Mouse (Mus musculus) naive thymus-derived CD4-positive, alpha-beta T cell, adult 2 months (primary cell): ENCODE results near the gene Mapkapk3.

Source experiments
- DNase-seq: peaks from one replicate; pipeline ENCODE4 v3.0.0-alpha.2; 2011; ENCODE audit warnings: low read depth

Mapkapk3 gene

DNA sequence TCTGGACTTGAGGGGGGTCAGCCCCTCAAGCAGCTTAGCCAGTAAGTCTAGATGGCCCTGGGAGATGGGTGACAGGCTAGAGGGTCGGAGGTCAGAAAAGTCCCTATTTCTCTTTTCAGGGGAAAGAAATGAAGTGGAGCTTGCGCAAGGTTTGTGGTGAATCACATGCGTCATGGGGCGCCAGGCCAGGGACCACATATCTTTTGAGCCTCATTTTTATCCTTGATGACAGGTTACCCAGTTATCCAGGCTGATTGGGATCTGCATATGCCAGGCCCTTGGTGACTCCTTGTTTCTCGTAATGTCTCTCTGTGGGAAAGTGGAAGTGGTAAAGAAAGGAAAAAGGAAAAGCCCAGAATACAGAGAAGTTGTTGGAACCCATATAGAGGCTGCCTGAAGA lies 25.8 kb downstream of the Mapkapk3 start:
- no peak for DNase-seq

- DNase-seq: no peak
These were observed 27.3 kb downstream of the Mapkapk3 start for GRCm38 (mm10) chr9:107262375-107262774.

GRCm38 (mm10) chr9:107261792-107262191 lies 27.9 kb downstream of the Mapkapk3 start:
- no peak for DNase-seq

DNA sequence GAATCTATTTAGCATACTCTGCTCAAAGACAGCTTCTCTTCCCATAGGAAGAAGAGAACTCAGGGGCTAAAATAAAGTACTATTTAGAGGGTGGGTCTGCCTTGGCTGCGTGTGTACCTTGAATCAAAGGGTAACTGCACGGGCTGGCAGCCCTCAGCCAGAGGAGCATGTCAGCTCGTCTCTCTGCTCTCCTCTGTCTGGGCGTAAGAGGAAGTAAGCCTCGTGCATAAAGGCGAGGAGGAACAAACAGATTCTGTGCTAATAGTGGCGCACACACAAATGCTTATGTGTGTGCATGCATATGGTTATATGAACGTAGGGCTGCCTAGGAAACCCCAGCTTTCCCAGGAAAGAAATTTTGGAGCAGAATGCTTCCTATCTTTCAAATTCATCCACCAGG lies 28.8 kb downstream of the Mapkapk3 start:
- no peak for DNase-seq

DNA sequence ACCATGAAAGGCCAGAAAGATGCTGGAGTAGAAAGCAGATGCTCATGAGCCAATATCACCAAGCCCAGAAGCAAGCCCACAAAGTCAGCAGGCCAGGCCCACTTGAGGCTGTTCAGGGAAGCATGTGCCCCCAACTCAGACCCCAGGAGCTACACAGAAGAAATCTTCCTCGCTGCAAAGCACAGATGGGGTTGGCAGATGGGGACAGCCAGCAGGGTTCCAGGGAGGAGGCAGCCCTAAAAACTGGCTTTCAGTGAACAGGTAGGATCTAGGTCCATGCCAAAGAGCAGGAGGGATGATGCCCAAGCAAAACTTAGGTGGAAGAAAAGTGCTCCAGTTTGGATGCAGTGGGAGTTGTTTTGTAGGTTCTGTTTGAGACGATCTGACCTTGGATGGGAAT lies 29.2 kb downstream of the Mapkapk3 start:
- DNase-seq: no peak

DNA sequence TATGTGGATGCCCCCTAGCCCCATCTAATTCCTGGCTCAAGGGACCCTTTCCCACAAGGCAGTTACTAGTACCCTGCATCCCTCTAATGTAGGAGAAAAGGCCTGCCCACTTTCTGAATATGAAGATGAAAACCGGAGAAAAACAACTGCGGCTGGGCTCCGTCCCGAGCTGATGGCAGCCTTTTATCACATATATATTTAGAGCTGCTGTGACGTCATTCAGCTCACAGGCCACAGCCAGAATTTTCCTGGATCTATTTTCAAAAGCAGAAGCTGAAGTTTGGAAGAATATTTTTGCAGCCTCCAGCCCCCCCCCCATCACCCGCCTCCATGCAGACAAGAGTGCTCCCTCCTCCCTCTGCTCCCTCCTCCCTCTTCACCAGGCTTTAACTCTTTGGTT lies 30.1 kb downstream of the Mapkapk3 start:
- no peak for DNase-seq

DNA sequence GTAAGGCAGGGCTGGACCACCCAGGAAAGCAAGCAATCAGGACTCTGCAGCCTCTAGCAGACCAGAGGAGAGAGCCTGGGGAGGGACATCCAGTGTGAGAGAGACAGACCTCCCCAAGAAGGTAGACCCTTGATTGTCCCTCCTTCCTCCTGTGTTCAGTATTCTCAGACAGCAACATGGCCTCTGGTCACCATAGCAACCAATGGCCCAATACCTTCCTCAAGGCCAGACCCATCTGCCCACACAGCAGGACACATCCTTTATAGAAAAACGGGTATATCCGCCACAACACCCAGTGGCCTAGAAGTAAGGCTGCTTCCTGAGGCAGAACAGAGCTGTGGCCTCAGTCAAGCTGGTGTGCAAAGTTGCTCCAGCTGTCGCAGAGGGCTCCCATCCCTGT lies 34.1 kb downstream of the Mapkapk3 start:
- DNase-seq: no peak

DNA sequence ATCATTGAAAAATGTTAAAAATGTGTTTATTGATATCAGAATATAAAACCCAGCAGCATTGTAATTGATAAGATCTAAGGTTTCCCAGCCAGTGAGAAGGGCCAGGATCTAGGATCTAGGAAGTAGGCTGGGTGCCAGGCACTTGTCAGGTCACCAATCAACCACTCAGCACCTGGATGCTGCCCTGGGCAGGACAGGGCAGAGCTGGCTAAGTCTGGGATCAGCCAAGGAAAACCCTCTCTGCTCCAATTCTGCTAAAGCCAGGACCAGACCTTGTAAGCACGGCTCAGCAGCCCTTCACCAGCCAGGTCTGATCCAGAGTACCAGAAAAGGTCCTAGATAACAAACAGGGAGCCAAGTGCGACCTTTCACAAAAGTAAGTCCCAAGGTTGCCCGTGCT lies 34.8 kb downstream of the Mapkapk3 start:
- no peak for DNase-seq

- DNase-seq: no peak
These were observed 35.2 kb downstream of the Mapkapk3 start for GRCm38 (mm10) chr9:107254476-107254875.

DNA sequence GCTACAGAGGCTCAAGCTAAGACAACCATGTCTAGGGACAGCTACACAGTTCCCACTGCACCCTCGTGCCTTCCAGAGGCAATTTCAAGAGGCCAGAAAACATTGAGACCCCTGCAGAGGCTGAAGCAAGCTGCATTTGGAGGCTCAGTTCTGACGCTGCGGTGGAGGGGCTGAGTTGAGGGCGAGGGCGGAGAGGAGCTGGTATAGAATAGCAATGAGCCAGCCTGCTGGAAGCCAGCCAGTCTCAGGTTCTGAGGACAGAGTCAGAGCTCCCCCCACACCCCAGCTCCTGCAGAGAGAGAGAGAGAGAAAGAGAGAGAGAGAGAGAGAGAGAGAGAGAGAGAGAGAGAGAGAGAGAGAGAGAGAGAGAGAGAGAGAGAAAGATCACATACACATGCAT lies 37.5 kb downstream of the Mapkapk3 start:
- no peak for DNase-seq

GRCm38 (mm10) chr9:107250416-107251337 lies 39.0 kb downstream of the Mapkapk3 start:
- no peak for DNase-seq

- DNase-seq: no peak
These were observed 40.5 kb downstream of the Mapkapk3 start for GRCm38 (mm10) chr9:107249154-107249553.

GRCm38 (mm10) chr9:107246170-107246569 lies 43.5 kb downstream of the Mapkapk3 start:
- DNase-seq: peak; percentile 69

DNA sequence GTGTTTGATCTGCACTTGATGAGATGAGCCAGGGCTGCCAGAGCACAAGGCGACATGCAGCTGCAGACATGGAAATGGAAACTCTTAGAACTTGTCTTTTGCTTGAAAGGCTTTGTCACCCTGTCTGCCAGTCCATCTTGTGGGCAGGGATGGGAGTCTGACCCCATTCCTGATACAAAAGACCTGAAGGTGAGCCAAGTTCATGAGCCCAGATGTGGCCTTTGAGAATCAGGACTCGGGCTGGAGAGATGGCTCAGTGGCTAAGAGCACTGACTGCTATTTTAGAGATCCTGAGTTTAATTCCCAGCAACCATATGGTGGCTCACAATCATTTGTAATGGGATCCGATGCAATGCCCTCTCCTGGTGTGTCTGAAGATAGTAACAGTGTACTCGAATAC lies 44.4 kb downstream of the Mapkapk3 start:
- DNase-seq: no peak

GRCm38 (mm10) chr9:107236151-107236550 lies 53.5 kb downstream of the Mapkapk3 start:
- DNase-seq: no peak

GRCm38 (mm10) chr9:107235261-107235660 lies 54.4 kb downstream of the Mapkapk3 start:
- no peak for DNase-seq

GRCm38 (mm10) chr9:107232140-107232539 lies 57.5 kb downstream of the Mapkapk3 start:
- no peak for DNase-seq

DNA sequence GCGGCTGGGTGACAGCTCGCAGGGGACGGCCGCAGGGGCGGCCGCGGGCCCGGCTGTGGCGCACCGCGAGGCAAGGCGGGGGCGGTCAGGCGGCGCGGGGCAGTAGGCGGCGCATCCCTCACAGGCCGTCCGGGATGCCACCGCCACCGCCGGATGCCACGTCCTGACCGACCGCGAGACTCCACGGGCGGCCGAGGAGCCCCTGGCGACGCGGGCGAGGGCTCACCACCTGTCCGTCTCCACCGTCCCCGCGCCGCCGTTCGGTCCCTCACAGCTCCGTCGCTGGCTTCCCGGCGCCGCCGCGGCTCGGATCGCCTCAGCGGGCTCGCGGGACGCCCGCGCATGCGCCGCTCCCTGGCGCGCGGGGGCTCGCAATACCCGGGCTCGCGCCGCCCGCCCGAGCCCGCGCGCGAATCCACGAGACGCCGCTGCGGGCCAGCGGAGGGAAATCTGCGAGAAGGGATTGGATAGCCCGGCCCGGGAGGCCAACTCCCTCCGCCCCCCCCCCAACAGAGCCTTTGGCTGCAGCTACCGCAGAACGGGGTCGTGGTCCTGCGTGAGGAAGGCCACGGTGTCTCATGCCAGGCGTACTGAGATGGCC lies 58.0 kb downstream of the Mapkapk3 start, which contains the start of gene Dock3:
TSS of gene Dock3 (minus strand) at position 371 of the 601 bp plus-strand sequence.
- DNase-seq: peak; percentile 62

DNA sequence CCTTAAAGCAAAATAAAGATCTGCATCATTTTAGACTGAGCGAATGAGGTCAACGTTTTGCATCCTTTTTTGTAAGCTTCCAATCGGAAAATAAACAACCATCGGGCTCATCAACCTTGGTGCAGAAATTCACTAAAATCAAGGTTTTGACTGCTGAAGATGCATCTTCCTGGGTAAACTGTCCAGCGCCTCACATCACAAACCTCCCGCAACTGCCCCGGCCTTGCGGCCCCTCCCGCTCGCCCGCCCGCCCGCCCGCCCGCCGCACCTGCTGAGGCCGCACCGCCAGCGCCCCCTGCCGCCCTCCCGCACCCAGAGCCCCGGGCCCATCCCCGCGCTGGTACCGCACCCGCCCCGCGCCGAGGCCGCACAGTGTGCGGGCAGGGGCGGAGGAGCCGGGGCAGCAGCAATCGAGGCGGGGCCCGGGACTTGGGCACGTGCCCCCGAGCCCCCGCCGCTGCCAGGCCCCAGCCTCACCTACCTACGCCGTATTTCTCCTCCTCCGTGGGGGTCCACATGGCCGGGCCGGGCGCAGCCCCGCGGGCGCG lies 58.6 kb downstream of the Mapkapk3 start:
- DNase-seq: peak; percentile 40

DNA sequence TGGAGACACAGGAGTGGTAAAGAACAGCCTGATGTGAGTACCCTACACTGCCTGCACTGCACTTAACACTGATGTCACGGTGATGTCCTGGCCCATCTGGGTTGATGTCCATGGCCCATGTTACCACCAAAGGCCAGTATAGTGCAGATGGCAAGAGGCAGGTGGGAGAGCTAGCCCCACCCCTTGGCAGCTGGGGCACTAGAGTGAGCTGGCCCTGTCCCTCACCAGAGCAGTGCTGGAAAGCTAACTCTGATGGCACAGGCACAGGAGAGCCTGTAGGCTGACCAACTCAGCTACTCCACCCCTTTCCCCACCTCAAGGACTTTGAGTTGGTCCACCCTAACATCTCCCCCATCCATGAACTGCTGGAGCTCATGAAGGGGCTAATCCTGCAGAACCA lies 65.1 kb downstream of the Mapkapk3 start:
- DNase-seq: no peak
